Mouse (Mus musculus): ENCODE measurements around the gene Rbm19.

GRCm38 (mm10) chr5:120228613-120229409 lies 112.5 kb downstream of the Rbm19 start:
- TF ChIP-seq CTCF (IDR thresholded peaks at IDR 0.05; ENCODE audit: low read depth) = no peak
- TF ChIP-seq EP300 (IDR thresholded peaks at IDR 0.05; ENCODE audit: low read depth) = no peak

Data from heart, postnatal 0 days (tissue).